Mouse (Mus musculus) limb, embryonic 11.5 days (tissue): ENCODE results near the gene Il1b. TPM values are rescaled to one million over a fixed set of nuclear protein-coding genes. Genes with fewer than 3 reads are reported as not detected.

Experiments
- ATAC-seq: fragments of 200-750 bp; cut with Nextera tagmentation; 2 replicates; pipeline ENCODE4 v1.8.0; 2017; ENCODE audit warnings: low read depth; ENCODE audit not compliant: insufficient number of reproducible peaks, low FRiP score, low TSS enrichment
- DNase-seq: peaks from one replicate; pipeline ENCODE4 v3.0.0-alpha.2; 2015; ENCODE audit warnings: low spot score
- H3K27ac ChIP-seq: fragments of 300-500 bp; sonication (generic); replicated peaks from 2 replicates; pipeline ENCODE4 v1.5.1; 2014; ENCODE audit warnings: low read depth, mild to moderate bottlenecking, low read length
- H3K27me3 ChIP-seq: fragments of 300-500 bp; sonication (generic); 2 replicates; pipeline ENCODE4 v1.6.1; 2014; ENCODE audit warnings: mild to moderate bottlenecking, low read length, mixed read lengths; ENCODE audit not compliant: control insufficient read depth, insufficient read depth
- H3K36me3 ChIP-seq: fragments of 300-500 bp; sonication (generic); 2 replicates; pipeline ENCODE4 v1.6.1; 2014; ENCODE audit warnings: mild to moderate bottlenecking, low read length, moderate library complexity, mixed read lengths; ENCODE audit not compliant: control insufficient read depth, insufficient read depth
- H3K4me1 ChIP-seq: fragments of 300-500 bp; sonication (generic); 2 replicates; pipeline ENCODE4 v1.6.1; 2014; ENCODE audit warnings: low read length, mixed read lengths; ENCODE audit not compliant: control insufficient read depth, insufficient read depth
- H3K4me2 ChIP-seq: fragments of 300-500 bp; sonication (generic); 2 replicates; pipeline ENCODE4 v1.6.1; 2014; ENCODE audit warnings: low read depth, mild to moderate bottlenecking, moderate library complexity; ENCODE audit not compliant: severe bottlenecking
- H3K4me3 ChIP-seq: fragments of 300-500 bp; sonication (generic); 2 replicates; pipeline ENCODE4 v1.5.1; 2014; ENCODE audit warnings: low read depth, low read length
- H3K9ac ChIP-seq: fragments of 300-500 bp; sonication (generic); 2 replicates; pipeline ENCODE4 v1.6.1; 2014; ENCODE audit warnings: mild to moderate bottlenecking, low read length
- H3K9me3 ChIP-seq: fragments of 300-500 bp; sonication (generic); 2 replicates; pipeline ENCODE4 v1.6.1; 2016; ENCODE audit warnings: low read length; ENCODE audit not compliant: control insufficient read depth
- WGBS: fragments of 180-500 bp; shearing (Covaris S2); extraction: QIAGEN DNeasy Blood & Tissue Kit; methylation state at CpG from one replicate; pipeline ENCODE4 v1.1.7; 2014; 5-methylcytosine and 5-hydroxymethylcytosine counted together
- polyA plus RNA-seq: library from polyadenylated mRNA; unstranded; fragments of >200 nt; fragmentation: Nextera tagmentation; extraction: Ambion mirVana; gene quantifications from 2 replicates; pipeline ENCODE4 v1.2.1, GENCODE M21; 2014

Il1b gene
- polyA plus RNA-seq, 1 experiment from 2014 or later, result 0.28 TPM

DNA sequence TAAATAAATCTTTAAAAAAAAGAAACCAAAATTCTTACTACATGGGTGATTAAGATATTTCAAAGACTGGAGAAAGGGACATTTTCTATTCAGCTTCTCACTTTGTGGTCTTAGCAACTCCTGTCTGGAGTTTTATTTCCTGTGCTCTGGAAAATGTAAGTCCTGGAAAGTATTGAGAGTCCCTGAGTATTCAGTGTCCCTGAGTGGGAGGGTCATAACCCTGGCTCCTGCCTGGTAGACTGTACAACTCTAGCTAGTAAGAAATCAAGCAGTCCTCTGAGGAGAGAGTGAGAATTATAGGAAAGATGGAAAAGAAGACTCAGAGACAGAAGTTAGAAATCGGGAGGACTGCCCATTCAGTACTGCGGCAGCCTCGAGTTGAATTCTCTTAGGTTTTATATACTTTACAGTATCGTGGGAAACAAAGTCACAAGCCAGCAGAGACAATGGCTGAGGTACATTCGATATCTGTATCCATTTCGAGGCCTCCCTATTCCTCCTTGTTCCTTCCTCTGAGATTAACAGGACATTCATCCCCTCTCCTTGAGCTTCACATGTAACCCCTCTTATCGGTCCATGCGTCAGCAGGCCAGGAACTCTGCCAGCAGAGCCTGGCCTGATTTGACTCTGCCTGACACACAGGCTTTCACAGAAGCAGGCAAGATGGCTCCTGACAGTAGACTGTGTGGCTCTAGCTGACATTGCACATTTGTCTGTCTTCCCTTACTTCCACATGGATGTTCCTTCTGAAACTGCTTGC is 12.8 kb upstream of the Il1b start:
- 93% methylated on average over 8 of the region's 8 CpGs for WGBS
- H3K4me1 ChIP-seq, result no peaks in the 10 kb centered on the region

DNA sequence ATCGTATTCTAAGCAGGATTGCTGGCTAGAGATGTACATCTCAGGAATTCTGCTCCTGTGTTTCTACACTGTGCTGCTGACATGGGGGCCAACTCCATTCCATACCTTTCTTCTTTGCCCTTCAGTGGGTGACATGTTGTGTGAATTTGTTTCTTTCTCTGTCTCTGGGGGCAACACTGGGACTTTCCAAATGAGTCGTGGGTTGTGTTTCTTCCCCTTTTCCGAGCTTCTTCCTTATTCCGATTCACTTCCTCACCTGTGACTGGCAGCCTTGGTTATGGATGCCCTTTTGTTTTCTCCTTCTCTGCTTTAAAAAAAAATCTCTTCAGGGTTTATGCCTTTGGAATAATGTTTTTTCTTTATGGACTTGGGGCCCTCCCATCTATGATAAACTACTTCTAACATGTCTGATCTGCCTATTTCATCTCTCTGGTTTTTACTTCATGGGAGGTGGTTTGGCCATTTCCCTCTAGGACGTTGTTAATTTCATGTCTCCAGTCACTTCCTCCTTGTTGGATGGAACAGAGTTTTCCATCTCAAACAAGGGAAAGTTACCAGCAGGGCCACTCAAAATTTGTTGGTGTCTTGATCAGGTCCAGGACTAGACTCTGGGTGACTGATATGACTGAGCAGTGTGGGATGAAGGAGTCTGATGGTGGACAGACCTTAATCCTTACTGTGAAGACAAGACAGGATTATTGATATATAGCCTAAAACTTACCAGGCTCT is 10.0 kb upstream of the Il1b start:
- no peak overlapping the region for H3K4me2 ChIP-seq
- 83% methylated on average over 5 of the region's 5 CpGs for WGBS
- no peak overlapping the region for H3K9ac ChIP-seq
- H3K4me1 ChIP-seq, result no peaks in the 10 kb centered on the region
- no peaks in the 10 kb centered on the region for H3K9me3 ChIP-seq
- H3K27me3 ChIP-seq, result no peaks in the 10 kb centered on the region
- ATAC-seq (no peak), DNase-seq (no peak)
- no peak overlapping the region for H3K4me3 ChIP-seq
- H3K36me3 ChIP-seq, result no peaks in the 10 kb centered on the region
- no peak overlapping the region for H3K27ac ChIP-seq

More for the DNA sequence above, 12.8 kb upstream of the Il1b start:
- Histone ChIP-seq H3K9me3 (no peaks in the 10 kb centered on the region), H3K4me2 (no peak overlapping the region), H3K4me3 (no peak overlapping the region), H3K27ac (no peak overlapping the region), H3K36me3 (no peaks in the 10 kb centered on the region), H3K9ac (no peak overlapping the region), H3K27me3 (no peaks in the 10 kb centered on the region)
- DNase-seq (no peak), ATAC-seq (no peak)

DNA sequence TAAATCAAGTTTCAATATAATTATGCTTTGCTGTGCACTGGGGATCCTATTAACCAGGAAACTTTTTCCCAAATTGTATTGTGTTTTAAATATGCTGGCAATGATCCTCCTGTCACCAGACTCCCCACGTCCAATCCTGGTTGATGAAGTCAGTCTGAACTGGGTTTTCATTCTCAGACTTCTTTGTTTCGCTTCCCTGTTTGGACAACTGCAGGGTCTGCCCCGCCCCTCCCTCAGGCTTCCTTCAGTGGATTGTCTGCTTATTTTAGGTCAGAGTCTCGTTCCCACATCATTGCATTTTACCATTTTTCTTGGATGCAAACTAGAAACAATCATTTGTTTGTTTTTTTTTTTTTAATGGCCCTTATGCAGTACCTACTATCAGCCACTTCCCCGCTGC is 9.3 kb upstream of the Il1b start:
- no peak overlapping the region for H3K9ac ChIP-seq
- H3K27ac ChIP-seq, result no peak overlapping the region
- no peaks in the 10 kb centered on the region for H3K27me3 ChIP-seq
- ATAC-seq (no peak), DNase-seq (no peak)
- WGBS, result 84% methylated on average over 5 of the region's 5 CpGs
- H3K4me1 ChIP-seq, result no peaks in the 10 kb centered on the region
- no peak overlapping the region for H3K4me3 ChIP-seq
- H3K9me3 ChIP-seq, result no peaks in the 10 kb centered on the region
- no peak overlapping the region for H3K4me2 ChIP-seq
- H3K36me3 ChIP-seq, result no peaks in the 10 kb centered on the region

DNA sequence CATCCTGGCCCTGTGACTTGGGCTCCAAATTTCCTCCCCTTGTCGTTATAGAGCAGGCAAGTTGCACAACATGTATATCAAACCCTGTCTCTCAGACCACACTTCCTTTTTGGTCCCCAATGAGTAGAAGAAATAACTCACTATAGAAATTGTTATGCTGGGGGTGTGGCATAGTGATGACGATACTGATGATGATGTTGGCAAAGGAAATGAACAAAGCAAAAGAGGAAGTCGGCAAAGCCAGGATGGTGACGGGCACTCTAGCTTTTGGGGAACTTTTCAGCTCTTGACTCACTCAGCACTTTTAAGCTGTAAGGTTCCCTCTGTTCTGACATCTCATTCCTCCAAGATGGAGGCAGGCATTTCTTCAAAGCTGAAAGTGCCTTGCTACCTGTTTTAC is 2.4 kb upstream of the Il1b start:
- DNase-seq, result no peak
- 94% methylated on average over 4 of the region's 4 CpGs for WGBS
- no peaks in the 10 kb centered on the region for H3K27me3 ChIP-seq

GRCm38 (mm10) chr2:129369615-129370014 is 1.3 kb downstream of the Il1b start:
- WGBS, result 79% methylated on average over 3 of the region's 3 CpGs
- Histone ChIP-seq H3K4me1 (no peaks in the 10 kb centered on the region), H3K4me3 (no peak overlapping the region), H3K27me3 (no peaks in the 10 kb centered on the region), H3K4me2 (no peak overlapping the region), H3K36me3 (no peaks in the 10 kb centered on the region), H3K9me3 (no peaks in the 10 kb centered on the region), H3K27ac (no peak overlapping the region), H3K9ac (no peak overlapping the region)
- ATAC-seq (no peak), DNase-seq (no peak)

More for the DNA sequence above, 2.4 kb upstream of the Il1b start:
- no peak overlapping the region for H3K27ac ChIP-seq
- no peaks in the 10 kb centered on the region for H3K36me3 ChIP-seq
- H3K9ac ChIP-seq, result no peak overlapping the region
- H3K4me1 ChIP-seq, result no peaks in the 10 kb centered on the region
- H3K4me3 ChIP-seq, result no peak overlapping the region
- H3K4me2 ChIP-seq, result no peak overlapping the region
- H3K9me3 ChIP-seq, result no peaks in the 10 kb centered on the region
- ATAC-seq, result no peak

- H3K4me2 ChIP-seq, result no peak overlapping the region
Measured at GRCm38 (mm10) chr2:129368795-129369194, 2.1 kb downstream of the Il1b start.

GRCm38 (mm10) chr2:129368106-129368505 is 2.8 kb downstream of the Il1b start:
- H3K4me3 ChIP-seq, result no peak overlapping the region
- ATAC-seq (no peak), DNase-seq (no peak)
- no peak overlapping the region for H3K27ac ChIP-seq
- H3K4me1 ChIP-seq, result no peaks in the 10 kb centered on the region
- H3K36me3 ChIP-seq, result no peaks in the 10 kb centered on the region
- no peak overlapping the region for H3K9ac ChIP-seq
- H3K4me2 ChIP-seq, result no peak overlapping the region
- no peaks in the 10 kb centered on the region for H3K9me3 ChIP-seq
- 77% methylated on average over 2 of the region's 2 CpGs for WGBS
- no peaks in the 10 kb centered on the region for H3K27me3 ChIP-seq

More at GRCm38 (mm10) chr2:129368795-129369194, 2.1 kb downstream of the Il1b start:
- Histone ChIP-seq H3K27ac (no peak overlapping the region), H3K36me3 (no peaks in the 10 kb centered on the region), H3K9ac (no peak overlapping the region), H3K9me3 (no peaks in the 10 kb centered on the region), H3K27me3 (no peaks in the 10 kb centered on the region), H3K4me1 (no peaks in the 10 kb centered on the region), H3K4me3 (no peak overlapping the region)
- ATAC-seq (no peak), DNase-seq (no peak)
- 90% methylated on average over 5 of the region's 5 CpGs for WGBS

- Histone ChIP-seq H3K4me2 (no peak overlapping the region), H3K36me3 (no peaks in the 10 kb centered on the region), H3K27ac (no peak overlapping the region), H3K9ac (no peak overlapping the region), H3K9me3 (no peaks in the 10 kb centered on the region), H3K27me3 (no peaks in the 10 kb centered on the region), H3K4me1 (no peaks in the 10 kb centered on the region), H3K4me3 (no peak overlapping the region)
- ATAC-seq, result no peak
- 87% methylated on average over 5 of the region's 5 CpGs for WGBS
- no peak for DNase-seq
Measured at GRCm38 (mm10) chr2:129367246-129367645, 3.7 kb downstream of the Il1b start.
